Mouse (Mus musculus): ENCODE data around the gene Mag. TPM values are rescaled to one million over a fixed set of nuclear protein-coding genes. Genes with fewer than 3 reads are reported as not detected.

Mag gene
- polyA plus RNA-seq, 1 experiment from 2014 or later, result not detected

Other genes starting within 250 kb of the Mag start
- gene Haus5, start 249.9 kb downstream of the Mag start, polyA plus RNA-seq (2014; fragmentation: Nextera tagmentation; extraction: Ambion mirVana), result 26.1 and 27.6 TPM in 2 replicates
- gene Pmis2, start 243.3 kb downstream of the Mag start, polyA plus RNA-seq (2014; fragmentation: Nextera tagmentation; extraction: Ambion mirVana), result not detected in 2 replicates
- gene 2200002J24Rik, start 215.9 kb downstream of the Mag start, polyA plus RNA-seq (2014; fragmentation: Nextera tagmentation; extraction: Ambion mirVana), result 1.3 and 2.8 TPM in 2 replicates
- 0.22 and 0.42 TPM in 2 replicates for gene Atp4a, start 202.7 kb downstream of the Mag start, polyA plus RNA-seq (2014; fragmentation: Nextera tagmentation; extraction: Ambion mirVana)
- 205 and 215 TPM in 2 replicates for gene Tmem147, start 185.3 kb downstream of the Mag start, polyA plus RNA-seq (2014; fragmentation: Nextera tagmentation; extraction: Ambion mirVana)
- 0.43 and 0.44 TPM in 2 replicates for gene Gapdhs, start 171.2 kb downstream of the Mag start, polyA plus RNA-seq (2014; fragmentation: Nextera tagmentation; extraction: Ambion mirVana)
- 0.57 and 0.84 TPM in 2 replicates for gene Sbsn, start 163.4 kb downstream of the Mag start, polyA plus RNA-seq (2014; fragmentation: Nextera tagmentation; extraction: Ambion mirVana)
- 0.81 and 1.5 TPM in 2 replicates for gene Dmkn, start 151.1 kb downstream of the Mag start, polyA plus RNA-seq (2014; fragmentation: Nextera tagmentation; extraction: Ambion mirVana)
- 1.1 TPM in 1 of 2 replicates, not detected in the other for gene Krtdap, start 127.0 kb downstream of the Mag start, polyA plus RNA-seq (2014; fragmentation: Nextera tagmentation; extraction: Ambion mirVana)
- gene Ffar2, start 91.1 kb downstream of the Mag start, polyA plus RNA-seq (2014; fragmentation: Nextera tagmentation; extraction: Ambion mirVana), result 0.16 TPM in 1 of 2 replicates, not detected in the other
- gene Ffar3, start 58.7 kb downstream of the Mag start, polyA plus RNA-seq (2014; fragmentation: Nextera tagmentation; extraction: Ambion mirVana), result not detected in 2 replicates
- gene Ffar1, start 53.3 kb downstream of the Mag start, polyA plus RNA-seq (2014; fragmentation: Nextera tagmentation; extraction: Ambion mirVana), result not detected in 2 replicates
- 0.16 TPM in 1 of 2 replicates, not detected in the other for gene Cd22, start 34.5 kb downstream of the Mag start, polyA plus RNA-seq (2014; fragmentation: Nextera tagmentation; extraction: Ambion mirVana)
- not detected in 2 replicates for gene Hamp2, start 9.8 kb upstream of the Mag start, polyA plus RNA-seq (2014; fragmentation: Nextera tagmentation; extraction: Ambion mirVana)
- gene Hamp, start 29.2 kb upstream of the Mag start, polyA plus RNA-seq (2014; fragmentation: Nextera tagmentation; extraction: Ambion mirVana), result not detected in 2 replicates
- 17.2 and 19.6 TPM in 2 replicates for gene Usf2, start 41.9 kb upstream of the Mag start, polyA plus RNA-seq (2014; fragmentation: Nextera tagmentation; extraction: Ambion mirVana)
- 6.1 and 6.7 TPM in 2 replicates for gene Lsr, start 58.6 kb upstream of the Mag start, polyA plus RNA-seq (2014; fragmentation: Nextera tagmentation; extraction: Ambion mirVana)
- 0.30 and 0.89 TPM in 2 replicates for gene Fam187b, start 58.9 kb upstream of the Mag start, polyA plus RNA-seq (2014; fragmentation: Nextera tagmentation; extraction: Ambion mirVana)
- gene Fxyd5, start 127.6 kb upstream of the Mag start, polyA plus RNA-seq (2014; fragmentation: Nextera tagmentation; extraction: Ambion mirVana), result 34.3 and 36.1 TPM in 2 replicates
- gene Fxyd7, start 136.6 kb upstream of the Mag start, polyA plus RNA-seq (2014; fragmentation: Nextera tagmentation; extraction: Ambion mirVana), result 1.6 and 1.9 TPM in 2 replicates
- 1,215 and 1,293 TPM in 2 replicates for gene Fxyd1, start 142.3 kb upstream of the Mag start, polyA plus RNA-seq (2014; fragmentation: Nextera tagmentation; extraction: Ambion mirVana)
- not detected in 2 replicates for gene Lgi4, start 144.5 kb upstream of the Mag start, polyA plus RNA-seq (2014; fragmentation: Nextera tagmentation; extraction: Ambion mirVana)
- 0.58 and 0.82 TPM in 2 replicates for gene Fxyd3, start 161.8 kb upstream of the Mag start, polyA plus RNA-seq (2014; fragmentation: Nextera tagmentation; extraction: Ambion mirVana)
- 1.4 and 2.0 TPM in 2 replicates for gene Hpn, start 200.4 kb upstream of the Mag start, polyA plus RNA-seq (2014; fragmentation: Nextera tagmentation; extraction: Ambion mirVana)
- 3.4 and 3.7 TPM in 2 replicates for gene Scn1b, start 212.1 kb upstream of the Mag start, polyA plus RNA-seq (2014; fragmentation: Nextera tagmentation; extraction: Ambion mirVana)
- gene Gramd1a, start 241.0 kb upstream of the Mag start, polyA plus RNA-seq (2014; fragmentation: Nextera tagmentation; extraction: Ambion mirVana), result 45.9 and 51.4 TPM in 2 replicates

Data from heart, embryonic 14.5 days (tissue).